Mouse (Mus musculus) liver, adult 2 months (tissue): Measurements from ENCODE around the gene Mark3.

ENCODE experiments used
- CTCF ChIP-seq: fragments of 200-500 bp; IDR thresholded peaks from 2 replicates; pipeline ENCODE4 v1.5.1; 2011; ENCODE audit warnings: low read depth, low read length, control low read depth
- POLR2A ChIP-seq: fragments of 200-500 bp; IDR thresholded peaks from 2 replicates; pipeline ENCODE4 v1.6.1; 2011; ENCODE audit warnings: low read length, control low read depth; ENCODE audit not compliant: insufficient read depth; ENCODE audit errors: extremely low read depth

- peak; percentile 85 for TF ChIP-seq CTCF
- no peak for TF ChIP-seq POLR2A
Measured at GRCm38 (mm10) chr12:111648061-111648645, 73.8 kb downstream of the Mark3 start.
